21 mouse cellular contexts compared by ENCODE assay signal in genomic region chr4:128442791-128443190, GRCm38 (mm10).
"Had no signal": no experiment of that assay in that cellular context is flagged by ENCODE, and none has a peak within 500 bp of the region (broad histone marks: within the 10 kb centered on the region; RNA-seq: fewer than 3 reads in every experiment).

No protein-coding gene starts in this region.

- H3K4me1 ChIP-seq: limb, embryonic 10.5 days; limb, embryonic 13.5 days; liver, embryonic 12.5 days; liver, embryonic 15.5 days; lung, embryonic 15.5 days; megakaryocyte, embryonic 14.5 days had no signal

- DNase-seq: kidney, adult 18-20 months; kidney, adult 9 months; kidney, postnatal 14 days; liver; lung, adult 18-20 months; lung, postnatal 10 days; lung, postnatal 36 days; midbrain, embryonic 14.5 days; right cerebral cortex, adult 18-20 months; thymus, adult 18-20 months; thymus, postnatal 36 days had no signal

- H3K4me3 ChIP-seq: layer of hippocampus, adult 2 months; limb, embryonic 10.5 days; limb, embryonic 13.5 days; liver, embryonic 12.5 days; liver, embryonic 15.5 days; lung, embryonic 15.5 days; megakaryocyte, embryonic 14.5 days; midbrain, embryonic 10.5 days; neural tube, embryonic 12.5 days; neural tube, embryonic 15.5 days had no signal

- H3K9me3 ChIP-seq: limb, embryonic 10.5 days; limb, embryonic 13.5 days; liver, embryonic 12.5 days; liver, embryonic 15.5 days; lung, embryonic 15.5 days; megakaryocyte, embryonic 14.5 days; midbrain, embryonic 10.5 days; neural tube, embryonic 12.5 days; neural tube, embryonic 15.5 days had no signal

- H3K27me3 ChIP-seq: liver, embryonic 12.5 days; liver, embryonic 15.5 days; lung, embryonic 15.5 days; megakaryocyte, embryonic 14.5 days; neural tube, embryonic 12.5 days; neural tube, embryonic 15.5 days had no signal

- H3K27ac ChIP-seq: layer of hippocampus, adult 2 months; limb, embryonic 10.5 days; limb, embryonic 13.5 days; liver, embryonic 12.5 days; liver, embryonic 15.5 days; lung, embryonic 15.5 days; midbrain, embryonic 10.5 days; neural tube, embryonic 12.5 days; neural tube, embryonic 15.5 days had no signal

- ATAC-seq: liver, embryonic 12.5 days had no signal

- H3K9ac ChIP-seq: limb, embryonic 13.5 days; liver, embryonic 12.5 days; liver, embryonic 15.5 days; lung, embryonic 15.5 days; neural tube, embryonic 12.5 days; neural tube, embryonic 15.5 days had no signal

- H3K4me2 ChIP-seq: limb, embryonic 13.5 days; liver, embryonic 12.5 days; liver, embryonic 15.5 days; lung, embryonic 15.5 days; neural tube, embryonic 12.5 days; neural tube, embryonic 15.5 days had no signal

- H3K36me3 ChIP-seq: limb, embryonic 10.5 days; limb, embryonic 13.5 days; liver, embryonic 12.5 days; liver, embryonic 15.5 days; lung, embryonic 15.5 days; midbrain, embryonic 10.5 days; neural tube, embryonic 12.5 days had no signal
